Mouse (Mus musculus) cerebellum, adult 8-10 months (tissue): Measurements from ENCODE around the gene Eif4g3.

Experiments used
- DNase-seq: peaks from one replicate; pipeline ENCODE4 v3.0.0; 2022

The Eif4g3 gene

DNA sequence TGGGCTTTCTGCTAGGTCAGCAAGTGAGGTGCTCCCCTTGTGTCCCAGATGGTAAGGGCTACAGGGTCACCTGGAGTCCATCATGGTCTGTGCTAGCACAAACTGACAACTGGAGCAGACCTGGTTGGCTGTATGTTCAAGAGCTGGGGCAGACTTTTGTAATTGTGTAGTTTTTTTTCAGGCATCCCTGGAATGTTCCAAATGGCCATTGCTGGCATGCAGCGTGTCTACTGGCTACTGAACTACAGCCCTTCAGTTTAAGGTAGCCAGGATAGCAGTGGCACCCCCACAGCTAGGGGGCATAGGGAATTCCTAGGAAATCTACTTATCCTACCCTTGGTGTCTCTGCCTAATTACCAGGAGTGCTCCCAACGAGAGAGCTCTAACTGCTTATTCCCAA, 115.7 kb downstream of the Eif4g3 start:
- DNase-seq: no peak

DNA sequence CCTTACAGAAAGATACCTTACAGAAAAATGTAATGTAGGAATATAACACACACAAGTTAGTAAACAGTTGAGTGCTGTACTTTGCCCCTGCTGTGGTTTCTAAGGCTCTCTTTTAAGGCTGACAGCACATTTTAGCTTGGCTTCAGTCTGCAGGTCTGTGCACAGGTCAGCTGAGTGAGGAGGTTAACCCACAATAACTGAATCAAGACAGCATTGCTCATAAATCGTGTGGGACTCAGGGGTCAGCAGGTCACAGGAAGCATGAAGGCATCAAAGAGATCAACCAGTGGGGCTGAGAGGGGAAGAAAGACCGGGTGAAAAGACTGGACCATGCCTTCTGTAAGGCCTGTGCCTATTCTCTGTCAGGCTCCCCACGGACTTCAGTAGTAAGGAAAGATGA, 116.5 kb downstream of the Eif4g3 start:
- no peak for DNase-seq

DNA sequence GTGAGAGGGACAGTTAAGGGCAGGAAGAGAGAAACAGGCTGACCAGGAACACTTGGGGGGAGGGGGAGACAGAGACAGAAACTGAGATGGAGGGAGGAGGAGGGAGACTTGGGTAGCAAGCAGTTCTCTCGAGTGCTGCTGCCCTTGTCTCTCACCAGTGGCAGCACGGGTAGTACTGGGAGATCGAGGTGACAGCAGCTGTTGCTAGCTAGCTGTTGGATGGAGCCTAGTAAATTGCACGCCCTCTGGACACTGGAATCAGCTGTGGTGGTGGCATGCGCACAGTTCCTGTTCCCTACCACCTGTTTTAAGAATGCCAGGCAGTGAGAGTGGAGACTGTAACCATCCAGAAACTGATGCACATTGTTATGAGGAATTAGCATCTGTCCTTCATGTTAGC, 119.0 kb downstream of the Eif4g3 start:
- no peak for DNase-seq

DNA sequence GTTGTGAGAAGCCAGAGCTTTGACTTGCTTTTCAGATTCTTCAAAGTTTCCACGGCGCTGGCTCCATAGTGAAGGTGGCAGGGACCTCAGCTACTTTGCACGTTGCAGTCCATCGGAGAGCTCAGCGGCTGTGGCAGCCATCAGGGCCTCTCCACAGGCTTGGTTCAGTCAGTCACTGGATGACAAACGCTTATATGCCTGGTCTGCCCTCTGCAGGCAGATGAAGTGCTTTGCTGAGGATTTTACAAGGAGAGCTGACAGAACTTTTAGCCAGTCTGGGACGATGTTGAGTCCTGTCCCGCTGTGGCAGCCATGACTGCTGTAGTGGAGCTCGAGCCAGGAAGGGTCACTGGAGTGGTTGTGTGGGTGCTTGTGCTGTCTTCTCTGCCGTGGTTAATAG, 126.9 kb downstream of the Eif4g3 start:
- no peak for DNase-seq

DNA sequence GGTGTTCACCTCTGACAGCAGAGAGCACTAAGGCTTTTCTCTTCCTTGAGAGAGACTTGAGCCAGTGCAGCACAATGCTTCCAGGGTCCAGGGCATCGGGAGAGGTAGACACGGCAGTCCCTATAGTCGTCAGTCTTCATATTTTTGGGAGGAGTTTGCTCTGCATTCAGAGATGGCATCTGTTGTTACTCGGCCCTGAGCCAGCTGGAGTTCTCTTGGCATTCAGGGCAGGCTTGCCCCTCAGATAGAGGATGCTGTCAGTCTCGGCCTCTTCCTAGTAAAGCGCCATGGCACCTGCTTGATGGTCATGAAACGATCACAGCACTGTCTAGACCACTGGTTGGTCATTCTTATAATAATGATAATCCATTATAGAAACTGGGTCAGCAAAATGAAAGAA, 131.2 kb downstream of the Eif4g3 start:
- DNase-seq: peak; percentile 41

DNA sequence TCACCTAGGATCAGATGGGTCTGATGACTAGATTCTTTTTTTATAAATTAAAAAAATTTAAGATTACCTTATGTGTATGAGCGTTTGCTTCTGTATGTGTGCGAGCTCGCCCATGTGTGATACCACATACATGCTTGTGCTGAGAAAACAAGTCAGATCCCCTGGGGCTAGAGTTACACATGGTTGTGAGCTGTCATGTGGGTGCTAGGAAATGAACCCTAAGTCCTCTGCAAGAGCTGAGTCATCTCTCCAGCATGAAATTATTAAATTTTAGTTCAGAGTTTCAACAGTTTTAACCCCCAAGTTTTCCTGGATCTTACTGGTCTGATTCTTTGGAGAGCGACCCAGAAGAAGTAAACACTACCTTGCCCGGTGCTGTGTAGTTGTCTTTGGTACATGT, 134.5 kb downstream of the Eif4g3 start:
- no peak for DNase-seq

DNA sequence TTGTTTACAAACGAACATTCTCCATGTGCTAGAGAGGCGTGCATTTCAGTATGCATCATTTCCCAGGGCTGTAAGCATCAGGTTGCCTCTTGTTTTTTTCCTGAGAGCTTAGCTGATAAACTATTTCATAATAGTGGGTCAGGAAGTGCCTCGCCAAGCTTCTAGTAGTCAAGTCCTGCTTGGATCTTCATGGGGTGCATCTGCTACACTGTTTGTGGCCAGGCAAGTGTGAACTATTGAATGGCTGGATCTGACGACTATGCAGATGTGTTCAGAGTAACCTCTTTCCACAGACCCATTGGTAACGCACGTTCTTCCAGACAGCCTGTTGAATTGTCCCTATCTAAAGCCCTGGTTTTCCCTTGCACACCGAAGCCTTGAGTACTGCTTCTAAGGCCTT, 135.0 kb downstream of the Eif4g3 start:
- DNase-seq: no peak

DNA sequence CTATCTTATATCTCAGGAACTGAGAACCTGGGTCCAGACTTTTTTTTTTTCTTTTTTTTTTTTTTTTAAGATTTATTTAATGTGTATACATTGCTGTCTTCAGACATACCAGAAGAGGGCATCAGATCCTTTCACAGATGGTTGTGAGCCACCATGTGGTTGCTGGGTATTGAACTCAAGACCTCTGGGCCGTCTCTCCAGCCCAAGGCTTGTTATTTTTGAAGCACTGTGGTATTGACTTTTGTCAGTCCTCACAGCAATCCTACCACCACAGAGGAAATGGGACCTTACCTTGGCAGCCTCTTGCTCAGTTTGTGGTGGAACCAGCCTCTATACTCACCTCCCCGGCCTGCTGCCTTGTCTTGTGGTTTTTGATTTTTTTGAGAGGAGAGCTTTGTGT, 137.3 kb downstream of the Eif4g3 start:
- DNase-seq: no peak

DNA sequence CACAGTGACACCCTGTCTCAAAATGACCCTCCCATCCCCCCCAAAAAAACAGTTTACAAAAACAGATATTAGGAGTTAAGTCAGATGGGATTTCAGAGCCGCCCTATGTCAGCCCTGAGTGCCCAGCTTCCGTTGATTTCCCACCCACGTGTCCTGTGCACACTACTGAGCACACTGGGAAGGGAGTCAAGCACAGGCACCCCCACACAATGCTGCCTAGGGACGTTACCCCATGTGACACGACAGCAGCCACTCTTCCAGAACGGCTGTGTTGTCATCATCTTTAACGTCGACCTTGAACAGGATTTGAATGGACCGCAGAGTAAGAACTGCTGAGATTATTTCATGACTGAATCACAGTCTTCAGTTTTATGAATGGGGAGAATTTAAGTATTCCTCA, 138.4 kb downstream of the Eif4g3 start:
- DNase-seq: no peak

DNA sequence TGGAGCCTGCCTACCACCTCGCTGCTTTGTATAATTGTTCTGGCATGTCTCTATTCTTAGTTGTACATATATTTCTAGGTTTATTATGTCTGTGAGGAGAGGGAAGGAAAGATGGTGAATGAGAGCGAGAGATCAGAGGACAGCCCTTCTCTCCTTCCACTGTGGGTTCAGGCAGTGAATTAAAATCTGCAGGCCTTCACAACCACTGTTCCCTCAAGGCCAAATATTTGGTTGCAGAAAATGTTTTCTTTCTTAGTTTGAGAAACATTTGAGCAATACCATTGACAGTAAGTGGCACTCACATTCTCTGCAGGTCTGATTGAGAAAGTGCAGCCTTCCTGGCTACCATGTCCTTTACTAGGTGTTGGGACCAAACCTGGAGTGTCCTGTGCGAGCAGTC, 138.9 kb downstream of the Eif4g3 start:
- no peak for DNase-seq

DNA sequence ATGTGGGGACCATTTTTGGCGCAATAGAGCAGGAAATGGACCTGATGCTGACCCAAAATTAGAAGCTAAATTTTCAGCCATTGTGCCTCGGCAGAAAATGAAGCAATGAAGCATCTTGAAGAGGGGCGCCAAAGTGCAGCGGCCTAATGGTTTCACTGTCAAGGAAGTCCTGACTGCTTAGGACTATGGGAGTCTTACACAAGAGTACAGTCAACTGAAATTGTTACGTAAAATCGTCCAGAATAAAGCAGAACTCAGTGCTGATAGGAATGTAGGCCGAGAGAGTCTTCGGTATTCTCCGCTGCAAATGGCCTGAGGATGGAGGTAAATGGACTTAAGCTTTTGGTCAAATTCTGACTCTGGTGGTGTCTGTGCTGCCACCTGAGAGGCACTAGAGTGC, 140.5 kb downstream of the Eif4g3 start:
- DNase-seq: no peak

DNA sequence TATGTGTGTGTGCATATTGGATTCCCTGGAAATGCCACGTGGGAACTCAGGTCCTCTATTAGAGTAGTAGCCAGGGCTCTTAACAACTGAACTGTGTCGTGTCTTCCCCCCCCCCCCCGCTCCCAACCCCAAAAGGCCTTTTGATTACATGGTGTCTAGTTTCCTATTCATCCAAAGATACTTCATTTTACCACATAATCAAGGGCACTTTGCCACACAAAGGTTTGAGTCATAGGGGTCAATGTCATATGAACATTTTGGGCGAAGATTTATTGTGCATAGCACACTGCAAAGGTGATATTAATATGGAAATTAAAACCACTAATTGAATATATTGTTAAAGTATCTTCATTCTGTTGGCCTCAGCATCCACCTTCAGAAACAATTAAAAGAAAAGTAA, 144.5 kb downstream of the Eif4g3 start:
- no peak for DNase-seq

DNA sequence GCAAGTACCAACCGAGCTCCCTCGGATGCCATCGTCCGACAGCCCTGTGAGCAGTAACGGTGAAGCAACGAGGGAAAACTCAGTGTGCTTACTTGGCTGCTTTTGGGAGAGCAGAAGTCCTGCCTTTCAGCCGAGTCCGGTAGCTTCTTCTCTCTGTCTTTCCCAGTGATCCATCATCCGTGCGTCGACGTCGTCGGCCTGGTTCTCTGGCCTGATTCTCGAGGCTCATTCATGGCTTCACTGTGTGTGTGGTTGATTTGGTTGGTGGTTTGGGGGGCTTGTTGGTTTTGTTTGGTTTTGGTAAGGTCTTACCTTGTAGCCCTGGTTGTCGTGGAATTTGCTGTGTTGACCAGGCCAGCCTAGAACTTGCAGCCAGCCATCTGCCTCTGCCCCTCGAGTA, 145.0 kb downstream of the Eif4g3 start:
- no peak for DNase-seq

DNA sequence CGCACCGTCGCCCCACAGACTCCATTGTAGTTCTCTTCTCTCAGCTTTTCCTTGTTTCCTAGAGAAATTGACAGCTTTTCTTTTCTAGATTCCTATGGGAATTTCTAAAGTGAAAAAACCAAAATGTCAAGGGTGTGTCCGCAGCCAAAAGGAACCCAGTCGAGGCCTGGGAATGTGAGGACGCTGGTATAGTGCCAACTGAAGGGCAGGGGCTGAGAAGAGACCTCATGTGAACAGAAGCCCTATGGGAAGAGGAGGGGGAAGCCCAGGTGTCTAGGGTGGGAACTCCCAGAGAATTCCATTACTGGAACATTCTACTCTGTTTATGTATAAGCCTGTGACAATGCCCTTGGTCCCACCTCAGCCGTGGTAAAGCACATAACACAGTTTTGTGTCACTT, 145.4 kb downstream of the Eif4g3 start:
- DNase-seq: no peak

DNA sequence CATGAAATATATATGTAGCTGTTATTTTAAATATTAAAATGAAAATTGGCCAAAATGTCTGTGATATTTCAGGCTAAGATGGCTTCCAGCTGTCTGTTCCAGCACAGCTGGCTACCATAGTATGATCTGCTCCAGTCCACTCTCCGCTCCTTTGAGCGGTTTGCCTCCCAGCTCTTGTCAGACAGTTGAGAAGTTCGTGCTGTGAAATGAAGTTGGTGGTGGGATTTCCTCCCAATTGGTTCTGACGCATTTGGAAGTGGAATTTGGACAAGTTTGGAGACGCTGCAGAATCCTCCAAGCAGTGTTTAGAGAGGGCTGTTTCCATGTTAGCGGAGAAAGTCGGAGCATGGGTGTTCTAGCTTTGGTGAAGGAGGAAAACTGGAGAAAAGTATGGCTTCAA, 148.5 kb downstream of the Eif4g3 start:
- no peak for DNase-seq

DNA sequence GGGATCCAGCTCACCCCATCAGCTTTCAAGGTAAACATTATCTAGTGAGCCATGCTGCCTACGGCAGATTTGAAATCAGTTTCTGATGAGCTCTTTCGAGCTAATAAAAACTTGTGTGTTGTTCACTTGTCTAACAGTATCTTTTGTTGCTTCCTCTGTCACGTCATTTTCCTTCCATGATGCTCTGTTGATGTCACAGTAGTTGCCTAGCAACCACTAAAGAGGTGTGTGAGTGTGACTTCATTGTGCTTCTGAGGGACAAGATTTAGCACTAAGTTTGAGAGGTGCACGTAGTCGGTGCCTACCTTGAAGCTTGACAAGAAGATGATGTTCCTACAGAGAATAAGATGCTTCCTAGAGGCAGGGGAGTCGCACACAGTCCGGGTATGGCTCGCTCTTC, 154.4 kb downstream of the Eif4g3 start:
- DNase-seq: no peak

DNA sequence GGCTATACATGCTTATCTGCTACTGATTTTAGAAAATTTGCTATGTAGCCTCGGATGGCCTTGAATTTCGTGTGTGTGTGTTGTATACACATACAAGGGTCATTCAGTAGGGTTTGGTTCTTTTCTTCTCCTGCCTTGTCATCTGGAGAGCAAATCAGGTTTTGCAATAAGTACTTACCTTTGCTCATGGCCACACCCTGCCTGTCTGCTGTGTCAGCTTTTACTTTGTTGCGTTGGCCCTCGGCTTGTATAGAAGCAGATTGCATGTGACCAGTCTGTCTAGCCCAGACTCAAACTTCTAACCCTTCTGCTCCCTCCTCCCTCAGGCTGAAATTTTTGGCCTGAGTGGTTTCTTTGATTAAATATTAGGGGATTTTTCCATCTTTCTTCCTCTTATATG, 157.2 kb downstream of the Eif4g3 start:
- no peak for DNase-seq

DNA sequence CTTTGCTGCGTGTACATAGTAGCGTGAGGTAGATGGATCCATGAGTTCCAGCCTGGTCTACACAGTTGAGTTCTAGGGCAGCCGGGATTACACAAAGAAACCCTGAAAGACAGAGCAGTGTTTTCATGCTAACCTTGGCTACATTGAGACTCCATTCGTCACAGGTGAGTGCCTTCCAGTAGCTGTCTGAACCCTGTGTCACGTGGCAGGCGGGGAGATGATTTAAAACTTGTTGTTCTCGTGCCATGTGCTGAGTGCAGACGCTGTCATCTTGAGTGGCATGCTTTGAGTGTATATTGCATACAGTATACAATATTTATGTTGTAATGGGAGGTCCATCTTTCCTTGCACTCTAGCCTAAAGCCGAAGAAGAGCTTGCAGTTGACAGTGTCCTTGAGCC, 158.4 kb downstream of the Eif4g3 start:
- DNase-seq: no peak

DNA sequence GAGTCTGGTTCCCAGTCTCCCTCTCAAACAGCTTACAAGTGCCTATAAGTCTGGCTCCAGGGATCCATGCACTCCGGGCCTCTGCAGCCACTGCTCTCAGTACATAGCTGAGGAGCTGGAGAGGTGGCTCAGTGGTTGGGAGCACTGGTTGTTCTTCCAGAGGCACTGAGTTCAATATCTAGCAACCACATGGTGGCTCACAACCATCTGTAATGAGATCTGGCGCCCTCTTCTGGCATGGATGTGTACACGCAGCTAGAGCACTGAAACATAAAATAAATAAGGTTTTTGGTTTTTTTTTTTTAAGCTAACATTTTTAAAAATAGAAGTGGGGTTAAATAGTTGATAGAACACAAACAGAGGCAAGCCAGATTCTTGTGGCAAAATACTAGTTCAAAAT, 161.2 kb downstream of the Eif4g3 start:
- peak; percentile 25 for DNase-seq

DNA sequence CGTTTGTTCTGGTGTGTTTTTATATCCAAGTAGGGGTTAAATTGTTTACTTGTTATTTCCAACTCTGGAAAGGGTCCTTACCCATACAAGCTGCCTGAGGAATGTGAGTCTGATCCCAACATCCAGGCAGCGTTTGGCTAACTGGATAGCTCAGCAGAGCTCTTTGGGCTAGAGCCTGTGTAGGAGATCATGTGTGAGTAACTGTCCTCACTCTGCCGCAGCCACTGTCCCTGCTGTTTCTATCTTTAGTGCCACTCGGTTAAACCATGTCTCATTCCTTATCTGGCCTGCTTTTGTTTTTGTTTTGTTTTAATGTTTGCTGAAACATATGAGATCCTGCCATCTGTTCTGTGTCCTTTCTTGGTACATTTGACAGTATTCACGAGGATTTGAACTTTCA, 168.1 kb downstream of the Eif4g3 start:
- no peak for DNase-seq

DNA sequence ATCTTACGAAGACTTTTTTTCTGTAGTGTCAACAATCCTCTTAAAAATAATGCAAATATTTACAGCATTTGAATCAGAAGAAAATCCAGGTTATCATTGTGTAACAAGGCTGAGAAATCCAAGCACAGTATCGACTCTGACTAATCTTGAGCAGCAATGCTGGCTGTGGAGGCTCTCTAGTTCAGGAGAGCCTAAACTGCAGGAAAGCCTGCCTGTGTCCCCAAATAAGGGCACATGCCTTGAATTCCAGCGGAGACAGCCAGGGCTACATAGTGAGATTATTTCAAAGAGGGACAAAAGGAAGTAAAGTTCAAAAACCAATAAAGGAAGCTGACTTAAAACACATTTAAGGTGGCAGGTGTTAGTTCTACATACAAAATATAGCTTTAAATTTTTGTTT, 168.7 kb downstream of the Eif4g3 start:
- DNase-seq: no peak

DNA sequence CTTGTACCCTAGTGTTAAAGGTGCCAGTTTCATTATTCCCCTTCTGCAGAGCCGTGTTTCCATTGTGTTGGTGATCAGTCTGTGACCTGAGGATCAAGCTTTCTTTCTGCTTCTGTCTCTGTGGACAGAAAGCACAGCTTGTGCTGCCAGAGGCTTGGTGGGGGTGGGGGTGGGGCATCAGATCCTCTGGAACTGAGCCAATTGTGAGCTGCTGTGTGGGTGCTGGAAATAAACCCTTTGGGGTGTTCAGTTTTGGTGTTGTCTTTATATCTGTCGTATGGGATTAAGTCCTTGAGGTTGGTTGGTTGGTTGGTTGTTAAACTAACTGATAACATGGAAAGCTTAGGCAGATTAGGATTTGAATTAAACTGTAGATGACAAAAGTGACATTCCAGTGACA, 171.0 kb downstream of the Eif4g3 start:
- no peak for DNase-seq

DNA sequence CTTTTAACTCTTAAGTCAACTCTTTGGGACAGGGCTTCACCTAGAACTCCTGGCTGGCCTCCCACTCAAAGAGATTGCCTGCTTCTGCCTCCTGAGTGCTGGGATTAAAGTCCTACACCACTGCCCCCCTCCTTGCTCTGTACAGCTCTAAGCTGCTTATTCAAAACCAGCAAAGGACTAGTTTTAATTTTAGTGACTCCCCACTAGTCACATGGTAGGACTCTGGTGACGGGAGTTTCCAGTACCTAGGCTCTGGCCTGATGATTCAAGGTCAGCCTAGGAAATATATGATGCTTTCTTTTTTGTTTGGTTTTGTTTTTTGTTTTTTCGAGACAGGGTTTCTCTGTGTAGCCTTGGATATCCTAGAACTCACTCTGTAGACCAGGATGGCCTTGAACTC, 172.0 kb downstream of the Eif4g3 start:
- DNase-seq: no peak

DNA sequence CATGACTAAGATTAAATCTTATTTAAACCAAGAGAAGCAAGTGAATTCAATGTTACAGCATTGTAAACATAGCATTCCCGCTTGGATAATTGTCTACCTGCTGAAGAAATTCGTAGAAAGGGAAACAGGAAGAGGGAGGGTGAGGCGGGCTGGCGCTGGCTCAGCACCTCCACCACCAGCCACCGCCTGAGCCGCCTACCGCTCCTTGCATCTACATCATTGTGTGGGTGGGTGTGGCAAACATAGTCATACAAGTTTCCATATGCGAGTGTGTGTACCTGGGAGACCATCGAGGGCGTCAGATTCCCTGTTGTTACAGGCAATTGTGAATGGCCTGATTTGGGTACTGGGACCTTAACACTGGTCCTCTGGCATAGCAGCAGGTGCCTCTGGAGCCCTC, 173.7 kb downstream of the Eif4g3 start:
- no peak for DNase-seq

DNA sequence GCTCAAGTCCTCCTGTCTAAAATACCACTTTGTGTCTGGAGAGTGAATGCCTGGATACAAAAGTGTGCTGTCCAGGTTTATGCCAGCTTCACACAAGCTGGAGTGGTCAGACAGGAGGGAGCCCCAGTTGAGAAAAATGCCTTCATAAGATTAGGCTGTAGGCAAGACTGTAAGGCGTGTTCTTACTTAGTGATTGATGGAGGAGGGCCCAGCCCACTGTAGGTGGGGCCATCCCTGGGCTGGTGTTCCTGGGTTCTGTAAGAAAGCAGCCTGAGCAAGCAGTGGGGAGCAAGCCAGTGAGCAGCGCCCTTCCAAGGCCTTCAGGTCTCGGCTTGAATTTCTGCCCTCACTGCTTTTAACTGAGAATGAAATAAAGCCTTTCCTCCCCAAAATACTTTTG, 175.3 kb downstream of the Eif4g3 start:
- DNase-seq: no peak

DNA sequence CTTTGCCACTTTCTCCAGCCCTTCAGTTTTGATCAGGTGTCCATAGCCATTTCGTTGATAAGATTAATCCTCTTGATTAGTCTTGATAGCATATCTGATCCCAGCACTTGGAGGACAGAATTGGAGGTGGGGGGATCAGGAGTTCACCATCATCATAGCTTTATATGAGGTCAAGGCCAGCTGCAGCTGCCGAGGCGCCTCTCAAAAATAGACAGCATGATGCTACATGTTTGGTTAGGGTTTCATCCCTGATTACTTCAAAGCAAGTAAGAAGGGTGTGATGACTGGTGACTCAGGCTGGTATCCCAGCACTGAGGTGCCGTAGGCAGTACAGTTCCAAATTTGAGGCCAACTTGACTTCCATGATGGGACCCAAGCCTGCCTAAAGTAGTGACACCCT, 176.6 kb downstream of the Eif4g3 start:
- DNase-seq: no peak

DNA sequence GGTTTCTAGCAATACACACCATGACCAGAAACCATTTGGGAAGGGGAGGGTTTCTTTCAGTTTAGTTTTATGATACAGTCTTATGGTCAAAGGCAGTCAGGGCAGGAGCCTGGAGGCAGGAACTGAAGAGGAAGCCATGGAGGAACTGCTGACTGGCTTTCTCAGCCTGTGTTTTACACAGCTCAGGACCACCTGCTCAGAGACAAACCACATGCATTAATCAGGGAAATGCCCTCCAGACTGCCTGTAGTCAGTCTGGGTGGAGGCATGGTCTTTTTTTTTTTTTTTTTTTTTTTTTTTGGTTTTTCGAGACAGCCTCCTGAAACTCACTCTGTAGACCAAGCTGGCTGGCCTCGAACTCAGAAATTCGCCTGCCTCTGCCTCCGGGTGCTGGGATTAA, 179.9 kb downstream of the Eif4g3 start:
- no peak for DNase-seq
